Mouse (Mus musculus) bone marrow macrophage, adult 2 months (primary cell): ENCODE measurements at regions not wholly inside any gene's neighbourhood (a gene's known extent, or its start where the extent isn't known, plus 50 kb on each side); places are given as distances from the start of the nearest gene placed in this dataset.

Experiments used
- CTCF ChIP-seq: IDR thresholded peaks from 2 replicates; pipeline ENCODE4 v1.5.1; 2012; ENCODE audit warnings: low read depth, mild to moderate bottlenecking, low read length, moderate library complexity
- POLR2A ChIP-seq: IDR thresholded peaks from 2 replicates; pipeline ENCODE4 v1.6.1; 2012; ENCODE audit warnings: mild to moderate bottlenecking, low read depth, low read length, borderline replicate concordance

GRCm38 (mm10) chr16:92878081-92878480 lies 52.1 kb upstream of the Runx1 start:
- TF ChIP-seq POLR2A (no peak), CTCF (no peak)
